Mouse (Mus musculus): ENCODE data around the gene Fry. TPM values are rescaled to one million over a fixed set of nuclear protein-coding genes. Genes with fewer than 3 reads are reported as not detected.
A peak's percentile ranks its signal among the peaks of the same experiment; 100 is the strongest.

The Fry gene
- polyA plus RNA-seq, 3 experiments from 2014 or later = 15.9 to 25.3 (median 22.3) TPM

DNA sequence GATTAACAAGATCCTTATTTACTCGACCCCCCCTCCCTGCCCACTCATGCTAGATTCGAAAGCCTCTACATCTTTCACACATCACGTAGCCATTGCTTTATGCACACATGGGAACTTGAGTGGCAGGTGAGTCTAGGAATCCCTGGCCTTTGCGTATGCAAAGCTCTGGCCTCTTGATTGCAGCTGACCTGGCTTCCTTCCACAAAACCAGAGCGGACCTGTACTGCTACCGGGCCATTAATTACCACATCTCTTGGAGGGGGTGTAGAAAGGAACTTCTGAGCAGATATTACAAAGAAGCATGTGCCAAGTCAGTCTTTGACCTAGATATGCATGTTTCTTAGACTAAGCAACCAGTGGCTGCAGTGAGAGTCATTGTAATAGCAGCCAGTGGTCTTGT lies 55.4 kb downstream of the Fry start:
- no peak for ATAC-seq

- no peak for ATAC-seq
These were observed 56.5 kb downstream of the Fry start for GRCm38 (mm10) chr5:150174950-150175349.

DNA sequence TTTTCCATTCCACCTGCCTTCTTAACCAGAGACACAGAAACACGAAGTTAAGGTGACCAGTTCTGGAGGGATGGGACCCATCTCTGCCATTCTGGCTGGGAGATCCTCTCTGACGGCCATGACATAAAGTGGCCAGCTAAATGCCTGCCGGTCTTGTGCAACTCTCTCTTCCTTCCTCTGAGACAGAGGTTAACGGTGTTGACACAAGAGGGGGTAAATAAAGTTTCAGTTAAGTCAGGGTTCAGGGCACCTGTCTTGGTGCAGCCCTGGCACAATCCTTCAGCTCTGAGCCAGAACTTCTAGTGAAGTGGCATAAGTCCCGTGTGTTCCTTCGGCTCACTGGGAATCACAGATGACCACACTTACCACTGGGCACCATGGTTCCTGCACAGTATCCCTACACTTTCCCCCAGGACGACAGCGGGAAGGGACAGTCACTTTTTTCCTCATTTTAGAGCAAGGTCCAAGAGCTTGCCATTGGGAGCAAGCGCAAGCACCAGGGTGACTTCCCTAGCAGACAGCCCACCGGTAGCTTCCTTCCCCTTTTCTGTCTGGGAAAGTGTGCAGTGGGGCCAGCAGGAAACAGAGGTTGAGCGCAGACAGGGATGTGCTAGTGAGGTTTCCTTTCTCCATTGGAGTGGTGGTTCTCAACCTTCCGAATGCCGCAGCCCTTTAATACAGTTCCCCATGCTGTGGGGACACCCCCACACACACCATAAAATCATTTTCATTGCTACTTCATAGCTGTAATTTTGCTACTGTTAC lies 58.0 kb downstream of the Fry start:
- no peak for ATAC-seq

- no peak for ATAC-seq
These were observed 59.3 kb downstream of the Fry start for GRCm38 (mm10) chr5:150177757-150178156.

GRCm38 (mm10) chr5:150178194-150178801 lies 59.9 kb downstream of the Fry start:
- no peak for ATAC-seq

DNA sequence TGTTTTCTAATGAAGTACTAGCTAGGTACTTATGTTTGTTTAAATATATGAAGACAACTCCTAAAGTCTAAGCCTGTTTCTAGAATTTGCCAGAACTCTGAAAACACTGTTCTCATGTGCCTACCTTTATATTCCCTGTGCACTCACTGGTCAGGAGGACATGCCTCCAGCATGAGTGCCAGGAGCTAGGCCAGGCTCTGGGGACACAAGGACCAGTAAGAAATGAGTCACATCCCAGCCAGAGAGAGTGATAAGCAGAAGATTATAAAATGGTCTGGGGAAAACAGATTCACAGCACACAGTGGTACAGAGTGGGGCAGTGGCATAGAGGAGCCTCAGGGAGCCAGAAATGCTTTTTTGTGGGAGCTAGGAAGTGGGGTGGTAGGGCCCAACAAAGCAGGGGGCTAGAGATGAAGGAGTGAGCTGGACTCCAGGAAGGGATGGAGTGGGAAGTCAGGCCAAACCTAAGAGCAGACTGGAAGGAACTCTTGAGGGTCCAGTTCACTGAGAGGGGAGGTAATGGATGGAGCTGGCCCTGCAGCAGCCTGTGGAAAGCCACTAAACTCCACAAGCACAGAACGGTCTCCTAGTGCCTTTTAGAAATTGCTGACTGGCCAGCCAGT lies 62.7 kb downstream of the Fry start:
- ATAC-seq = no peak

- ATAC-seq = no peak
These were observed 66.5 kb downstream of the Fry start for GRCm38 (mm10) chr5:150184959-150185358.

- no peak for ATAC-seq
These were observed 67.7 kb downstream of the Fry start for GRCm38 (mm10) chr5:150186121-150186520.

DNA sequence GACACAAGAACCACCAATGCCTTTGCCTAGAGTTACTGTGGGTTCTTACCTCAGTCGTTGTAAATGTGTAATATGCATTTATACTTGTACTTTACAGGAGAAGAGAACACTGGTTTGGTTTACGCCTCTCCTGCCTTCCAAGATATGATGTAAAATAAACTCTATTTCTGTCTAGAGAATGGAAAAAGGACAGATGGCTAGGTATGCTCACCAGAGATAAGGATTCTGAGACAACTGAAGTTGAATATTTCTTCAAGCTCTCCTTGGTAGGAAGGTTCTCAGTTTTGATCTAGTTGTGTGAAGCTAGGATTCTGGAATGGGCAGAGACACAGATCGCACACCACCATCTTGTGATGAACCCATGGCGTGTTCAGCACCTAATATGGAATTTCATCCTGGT lies 68.2 kb downstream of the Fry start:
- ATAC-seq = no peak

DNA sequence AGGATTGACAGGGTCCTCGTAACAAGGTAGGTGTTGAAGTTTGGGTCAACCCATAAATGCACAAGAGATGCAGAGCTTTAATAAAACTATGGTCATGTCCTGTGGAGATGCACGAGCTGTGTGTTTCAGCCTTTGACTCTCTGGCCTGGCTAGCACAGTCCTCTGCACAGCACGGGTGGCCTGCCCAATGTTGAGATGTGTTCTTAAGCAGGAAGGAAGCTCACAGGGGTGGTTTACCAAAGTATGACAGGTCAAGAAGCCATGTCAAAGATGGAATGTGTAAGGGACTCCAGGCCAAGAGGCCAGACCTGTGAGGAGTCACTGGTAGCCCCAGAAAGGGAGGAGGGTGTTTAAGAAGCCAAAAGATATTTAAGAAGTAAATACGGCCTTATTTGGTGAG lies 69.6 kb downstream of the Fry start:
- ATAC-seq = no peak

GRCm38 (mm10) chr5:150190454-150191358 lies 72.3 kb downstream of the Fry start:
- ATAC-seq = no peak

DNA sequence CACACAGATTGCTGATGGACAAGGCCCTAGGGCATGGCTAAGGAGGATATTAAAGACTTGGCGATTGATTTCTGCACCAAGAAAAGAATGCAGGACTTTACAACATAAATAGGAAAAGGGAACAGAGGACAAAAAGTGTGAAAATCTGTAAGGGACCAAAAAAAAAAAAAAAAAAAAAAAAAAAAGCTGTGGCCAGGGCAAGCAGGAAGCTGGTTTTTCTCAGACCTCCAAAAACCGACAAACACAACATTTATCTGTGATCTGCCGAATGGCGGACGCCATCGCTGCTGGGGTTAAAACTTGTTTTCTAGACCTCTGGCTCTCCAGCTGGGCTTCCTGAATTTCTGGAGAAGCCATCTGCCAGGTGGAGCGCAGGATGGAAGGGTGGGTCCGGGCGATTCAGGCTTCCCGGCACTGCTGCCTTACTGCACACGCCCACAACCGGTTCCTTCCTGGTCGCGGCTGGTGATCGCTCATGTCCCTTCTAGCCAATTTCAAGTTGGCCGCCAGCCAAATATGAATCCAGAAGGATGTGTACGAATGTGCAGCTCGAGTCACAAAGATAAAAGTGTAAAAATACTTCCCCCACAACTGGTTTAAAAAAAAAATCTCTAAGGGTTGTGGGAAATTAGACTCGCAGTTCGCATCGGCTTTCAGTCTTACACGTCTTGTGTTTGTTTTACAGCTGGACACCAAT lies 77.2 kb downstream of the Fry start:
- ATAC-seq = peak; percentile 84

DNA sequence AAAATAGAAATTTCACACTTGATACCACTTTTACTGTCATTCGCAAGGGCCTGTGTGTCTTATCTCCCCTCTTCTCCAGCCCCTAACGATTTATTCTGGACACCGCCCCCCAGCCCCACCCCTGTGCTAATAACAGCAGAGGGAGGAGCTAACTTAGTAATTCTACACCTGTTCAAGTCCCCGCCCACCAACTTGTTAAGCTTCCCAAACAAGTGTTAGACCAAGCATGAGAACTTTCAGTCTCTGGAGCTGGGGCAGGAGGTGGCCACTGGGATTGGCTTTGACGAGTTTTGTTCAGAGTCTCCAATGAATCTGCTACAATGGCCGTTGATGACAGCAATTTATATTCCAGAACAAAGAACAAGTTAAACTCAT lies 77.8 kb downstream of the Fry start:
- peak; percentile 72 for ATAC-seq

DNA sequence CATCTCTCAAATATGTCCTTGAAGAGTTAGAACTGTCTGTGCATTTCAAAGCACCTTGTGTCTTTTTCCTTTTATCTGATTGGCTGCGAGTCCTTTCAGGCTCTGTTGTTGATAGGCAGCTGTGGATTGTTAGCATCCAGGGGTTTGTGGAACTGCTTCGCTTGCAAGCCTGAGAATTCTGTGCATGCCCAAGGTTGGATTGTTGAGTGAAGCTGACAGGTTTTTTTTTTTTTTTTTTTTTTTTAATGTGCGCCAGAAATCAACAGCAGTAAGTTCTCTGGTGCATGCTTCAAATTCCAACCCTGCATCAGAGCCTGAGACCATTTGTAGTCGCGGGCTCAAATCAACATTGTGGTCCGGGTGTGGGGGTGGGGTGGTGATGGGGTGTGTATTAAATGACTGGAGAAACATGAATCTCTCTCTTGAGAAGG lies 78.5 kb downstream of the Fry start:
- ATAC-seq = no peak

DNA sequence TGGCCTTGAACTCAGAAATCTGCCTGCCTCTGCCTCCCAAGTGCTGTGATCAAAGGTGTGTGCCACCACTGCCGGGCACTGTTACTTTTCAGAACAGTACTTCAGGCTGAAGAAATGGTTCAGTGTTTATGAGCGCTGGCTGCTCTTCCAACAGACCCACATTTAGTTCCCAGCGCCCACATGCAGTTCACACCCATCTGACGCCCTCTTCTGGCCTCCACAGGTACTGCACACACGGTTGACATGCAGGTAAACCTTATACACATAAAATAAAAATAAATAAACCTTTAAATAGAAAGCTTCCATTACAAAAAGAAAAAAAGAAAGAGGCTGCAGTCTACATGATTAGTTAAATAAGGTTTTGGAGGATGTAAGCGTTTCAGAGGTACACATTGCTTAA lies 88.3 kb downstream of the Fry start:
- ATAC-seq = no peak

DNA sequence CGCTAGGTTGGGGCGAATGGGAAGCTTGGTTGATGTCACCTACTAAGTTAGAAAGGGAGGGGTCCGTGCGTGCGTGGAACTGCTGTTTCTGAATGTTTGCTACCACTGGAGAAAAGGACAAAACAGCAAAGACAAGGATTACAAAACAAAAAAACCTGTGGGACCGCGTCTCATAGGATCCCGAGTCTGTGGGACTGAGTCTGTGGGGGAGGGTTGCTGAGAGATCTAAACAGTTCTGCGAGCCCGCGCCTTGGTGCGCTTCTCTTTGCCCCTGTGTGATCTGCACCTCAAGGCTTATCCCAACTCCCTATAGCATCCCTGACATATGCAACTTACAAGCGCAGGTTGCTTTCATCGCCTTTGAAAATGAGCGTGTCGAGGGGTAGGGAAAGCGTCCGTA lies 89.2 kb downstream of the Fry start:
- no peak for ATAC-seq

DNA sequence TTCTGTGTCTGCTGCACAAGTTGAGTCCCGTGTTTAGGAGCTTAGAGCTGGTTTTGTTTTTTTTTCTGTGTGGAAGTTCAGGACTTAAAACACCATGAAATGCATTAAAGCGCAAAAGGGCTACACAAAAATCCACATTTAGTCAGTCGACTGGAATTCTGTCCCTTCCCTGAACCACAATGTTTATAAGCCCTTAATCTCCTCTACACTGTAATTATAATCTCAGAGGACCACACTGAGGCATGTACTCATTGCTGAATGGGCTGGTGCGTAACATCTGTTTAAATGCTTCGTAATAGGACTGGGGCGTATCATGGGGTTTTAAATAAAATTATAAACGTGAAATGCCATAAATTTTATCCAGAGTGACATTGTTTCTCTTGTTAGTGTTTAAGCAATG lies 89.6 kb downstream of the Fry start:
- ATAC-seq = no peak

DNA sequence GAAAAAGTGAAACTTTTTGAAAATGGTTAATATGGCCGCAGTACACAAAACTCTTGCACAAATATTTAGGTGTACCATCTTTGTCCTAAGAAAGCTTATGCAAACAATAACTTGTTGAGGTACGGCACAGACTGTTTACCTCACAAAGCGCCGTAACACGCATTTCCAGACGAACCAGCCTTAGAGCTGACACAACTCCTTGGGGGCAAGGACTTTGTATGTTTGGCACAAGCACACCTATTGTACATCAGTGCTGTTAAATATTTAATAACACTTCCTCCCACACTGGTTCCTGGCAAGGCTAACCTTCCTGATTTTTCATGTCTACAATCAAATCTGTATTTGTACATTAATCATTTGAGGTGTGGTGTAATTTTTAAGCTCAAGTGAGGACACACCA lies 95.6 kb downstream of the Fry start:
- no peak for ATAC-seq

DNA sequence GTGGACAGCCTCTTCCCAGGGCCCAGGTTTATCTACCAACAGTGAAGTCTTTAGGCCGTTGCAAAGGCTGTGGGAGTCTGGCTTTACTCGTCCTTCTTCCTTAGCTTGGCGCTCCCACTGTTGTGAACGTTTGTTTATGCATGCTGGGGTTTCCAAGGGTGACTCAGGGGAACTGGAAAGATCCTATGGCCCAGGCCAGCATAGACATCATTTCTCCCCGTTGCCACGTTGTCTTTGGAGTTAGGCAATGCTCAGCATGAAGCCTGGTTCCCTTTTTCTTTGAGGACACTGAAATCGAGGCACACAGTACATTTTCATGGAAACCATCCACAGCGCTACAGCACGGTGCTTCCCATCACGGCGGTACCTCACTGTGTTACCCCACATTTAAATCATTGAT lies 97.6 kb downstream of the Fry start:
- ATAC-seq = no peak

GRCm38 (mm10) chr5:150219457-150219856 lies 101.0 kb downstream of the Fry start:
- ATAC-seq = no peak

GRCm38 (mm10) chr5:150220333-150220732 lies 101.9 kb downstream of the Fry start:
- ATAC-seq = no peak

- no peak for ATAC-seq
These were observed 103.4 kb downstream of the Fry start for GRCm38 (mm10) chr5:150221806-150222205.
